Mouse (Mus musculus): ENCODE measurements around the gene Ugt1a10. TPM values are rescaled to one million over a fixed set of nuclear protein-coding genes. Genes with fewer than 3 reads are reported as not detected.

Ugt1a10 gene
- polyA plus RNA-seq, 1 experiment: not detected

GRCm38 (mm10) chr1:88246386-88246785 is 191.2 kb downstream of the Ugt1a10 start:
- Histone ChIP-seq H3K4me3 (ENCODE audit: insufficient read depth, low read length) (no peak overlapping the region), H3K4me1 (ENCODE audit: control insufficient read depth, insufficient read depth, low read length) (no peaks in the 10 kb centered on the region), H3K27ac (ENCODE audit: insufficient read depth, low read length) (no peak overlapping the region)
- TF ChIP-seq POLR2A (IDR thresholded peaks at IDR 0.05; ENCODE audit: extremely low read depth, insufficient read depth, low read length) (no peak), CTCF (IDR thresholded peaks at IDR 0.05; ENCODE audit: extremely low read depth, insufficient read depth, low read length) (no peak)

DNA sequence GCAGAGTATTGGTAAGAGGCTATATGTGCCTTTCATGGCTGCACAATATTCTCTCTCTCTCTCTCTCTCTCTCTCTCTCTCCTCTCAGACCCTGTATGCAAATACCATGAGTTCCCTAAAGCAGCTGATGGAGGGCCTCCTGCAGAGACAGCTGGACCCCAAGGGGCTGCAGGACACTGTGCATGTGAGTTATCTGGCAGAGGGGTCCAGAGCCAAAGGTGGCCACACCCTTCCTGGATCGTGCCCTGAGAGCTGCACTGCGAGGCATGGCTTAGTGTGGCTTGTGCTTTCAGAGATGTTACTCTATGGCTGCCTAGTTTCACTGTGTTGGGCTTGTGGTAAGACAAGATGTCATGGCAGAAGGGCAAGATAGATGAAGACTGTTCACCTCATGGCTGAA is 192.5 kb downstream of the Ugt1a10 start:
- no peak overlapping the region for H3K4me3 ChIP-seq (ENCODE audit: insufficient read depth, low read length)
- no peak overlapping the region for H3K27ac ChIP-seq (ENCODE audit: insufficient read depth, low read length)
- no peaks in the 10 kb centered on the region for H3K4me1 ChIP-seq (ENCODE audit: control insufficient read depth, insufficient read depth, low read length)
- no peak for TF ChIP-seq POLR2A (IDR thresholded peaks at IDR 0.05; ENCODE audit: extremely low read depth, insufficient read depth, low read length)

DNA sequence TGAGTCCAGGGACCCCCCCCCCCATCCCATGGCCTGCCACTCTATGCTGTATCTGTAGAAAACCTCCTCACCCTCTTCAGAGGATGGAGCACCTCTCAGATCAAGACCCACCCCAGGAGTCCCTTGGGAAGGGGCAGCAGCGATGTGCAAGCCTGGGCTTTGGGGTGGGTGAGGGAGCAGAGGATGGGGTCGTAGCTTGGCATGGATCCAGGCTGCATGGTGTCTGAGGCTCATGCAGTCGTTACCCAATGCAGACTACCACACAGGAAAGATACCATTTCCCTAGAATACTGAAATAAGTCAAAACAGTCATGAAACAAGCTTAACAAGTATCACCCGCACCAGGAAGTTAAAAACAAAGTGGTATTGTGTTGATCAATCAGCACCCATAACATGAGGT is 193.5 kb downstream of the Ugt1a10 start:
- Histone ChIP-seq H3K4me3 (ENCODE audit: insufficient read depth, low read length) (no peak overlapping the region), H3K4me1 (ENCODE audit: control insufficient read depth, insufficient read depth, low read length) (no peaks in the 10 kb centered on the region), H3K27ac (ENCODE audit: insufficient read depth, low read length) (no peak overlapping the region)
- TF ChIP-seq CTCF (IDR thresholded peaks at IDR 0.05; ENCODE audit: extremely low read depth, insufficient read depth, low read length) (no peak), POLR2A (IDR thresholded peaks at IDR 0.05; ENCODE audit: extremely low read depth, insufficient read depth, low read length) (no peak)

GRCm38 (mm10) chr1:88249596-88249995 is 194.4 kb downstream of the Ugt1a10 start:
- Histone ChIP-seq H3K4me1 (ENCODE audit: control insufficient read depth, insufficient read depth, low read length) (no peaks in the 10 kb centered on the region), H3K4me3 (ENCODE audit: insufficient read depth, low read length) (no peak overlapping the region), H3K27ac (ENCODE audit: insufficient read depth, low read length) (no peak overlapping the region)
- TF ChIP-seq POLR2A (IDR thresholded peaks at IDR 0.05; ENCODE audit: extremely low read depth, insufficient read depth, low read length): no peak
- TF ChIP-seq CTCF (IDR thresholded peaks at IDR 0.05; ENCODE audit: extremely low read depth, insufficient read depth, low read length): no peak

DNA sequence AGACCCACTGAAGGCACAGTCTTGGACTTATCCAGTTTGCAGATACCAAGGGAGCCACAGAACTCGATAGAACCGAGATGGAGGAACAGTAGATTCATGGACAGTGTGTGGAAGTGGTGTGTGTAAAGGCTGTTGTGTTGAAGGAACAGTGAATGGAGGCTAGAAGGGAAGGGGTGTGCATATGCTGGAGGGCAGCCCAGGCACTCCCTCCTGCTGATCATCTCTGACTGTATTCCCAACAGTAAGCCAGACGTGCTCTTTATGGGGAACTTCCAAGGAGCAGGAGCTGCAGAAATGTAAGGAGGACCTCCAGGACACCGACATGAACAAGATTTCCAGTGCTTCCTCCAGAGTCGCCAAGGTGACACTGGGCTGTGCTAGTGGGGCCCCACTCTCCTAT is 194.8 kb downstream of the Ugt1a10 start:
- H3K4me3 ChIP-seq (ENCODE audit: insufficient read depth, low read length): no peak overlapping the region
- H3K27ac ChIP-seq (ENCODE audit: insufficient read depth, low read length): no peak overlapping the region
- TF ChIP-seq POLR2A (IDR thresholded peaks at IDR 0.05; ENCODE audit: extremely low read depth, insufficient read depth, low read length) (no peak), CTCF (IDR thresholded peaks at IDR 0.05; ENCODE audit: extremely low read depth, insufficient read depth, low read length) (no peak)
- H3K4me1 ChIP-seq (ENCODE audit: control insufficient read depth, insufficient read depth, low read length): no peaks in the 10 kb centered on the region

GRCm38 (mm10) chr1:88253106-88253505 is 197.9 kb downstream of the Ugt1a10 start:
- H3K27ac ChIP-seq (ENCODE audit: insufficient read depth, low read length): no peak overlapping the region
- H3K4me3 ChIP-seq (ENCODE audit: insufficient read depth, low read length): no peak overlapping the region
- no peak for TF ChIP-seq CTCF (IDR thresholded peaks at IDR 0.05; ENCODE audit: extremely low read depth, insufficient read depth, low read length)
- no peak for TF ChIP-seq POLR2A (IDR thresholded peaks at IDR 0.05; ENCODE audit: extremely low read depth, insufficient read depth, low read length)
- no peaks in the 10 kb centered on the region for H3K4me1 ChIP-seq (ENCODE audit: control insufficient read depth, insufficient read depth, low read length)

DNA sequence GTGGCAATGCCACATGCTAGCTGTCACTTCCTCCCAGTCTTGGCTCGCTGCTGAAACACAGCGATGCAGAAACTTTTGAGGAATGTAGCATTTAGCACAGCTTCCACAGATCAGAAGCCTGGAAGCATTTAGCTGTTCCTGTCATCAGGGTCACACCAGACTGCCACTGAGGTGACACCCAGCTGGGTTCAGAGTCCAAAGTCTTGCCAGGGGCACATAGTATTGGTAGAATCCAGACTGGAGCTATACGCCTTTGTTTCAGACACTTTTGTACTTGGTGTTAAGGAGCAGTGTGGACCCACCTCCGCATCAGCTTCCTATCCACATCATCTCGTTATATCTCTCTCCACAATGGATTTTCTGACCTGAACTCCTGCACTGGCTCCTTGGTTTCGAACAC is 198.4 kb downstream of the Ugt1a10 start:
- H3K4me1 ChIP-seq (ENCODE audit: control insufficient read depth, insufficient read depth, low read length): no peaks in the 10 kb centered on the region
- H3K4me3 ChIP-seq (ENCODE audit: insufficient read depth, low read length): no peak overlapping the region
- TF ChIP-seq POLR2A (IDR thresholded peaks at IDR 0.05; ENCODE audit: extremely low read depth, insufficient read depth, low read length): no peak
- no peak for TF ChIP-seq CTCF (IDR thresholded peaks at IDR 0.05; ENCODE audit: extremely low read depth, insufficient read depth, low read length)
- no peak overlapping the region for H3K27ac ChIP-seq (ENCODE audit: insufficient read depth, low read length)

GRCm38 (mm10) chr1:88254793-88255465 is 199.7 kb downstream of the Ugt1a10 start:
- Histone ChIP-seq H3K4me3 (ENCODE audit: insufficient read depth, low read length) (no peak overlapping the region), H3K27ac (ENCODE audit: insufficient read depth, low read length) (no peak overlapping the region), H3K4me1 (ENCODE audit: control insufficient read depth, insufficient read depth, low read length) (no peaks in the 10 kb centered on the region)
- TF ChIP-seq CTCF (IDR thresholded peaks at IDR 0.05; ENCODE audit: extremely low read depth, insufficient read depth, low read length): no peak
- TF ChIP-seq POLR2A (IDR thresholded peaks at IDR 0.05; ENCODE audit: extremely low read depth, insufficient read depth, low read length): no peak

- Histone ChIP-seq H3K4me1 (ENCODE audit: control insufficient read depth, insufficient read depth, low read length) (no peaks in the 10 kb centered on the region), H3K4me3 (ENCODE audit: insufficient read depth, low read length) (no peak overlapping the region), H3K27ac (ENCODE audit: insufficient read depth, low read length) (no peak overlapping the region)
- TF ChIP-seq CTCF (IDR thresholded peaks at IDR 0.05; ENCODE audit: extremely low read depth, insufficient read depth, low read length) (no peak), POLR2A (IDR thresholded peaks at IDR 0.05; ENCODE audit: extremely low read depth, insufficient read depth, low read length) (no peak)
These were observed 200.3 kb downstream of the Ugt1a10 start for GRCm38 (mm10) chr1:88255466-88255857.

DNA sequence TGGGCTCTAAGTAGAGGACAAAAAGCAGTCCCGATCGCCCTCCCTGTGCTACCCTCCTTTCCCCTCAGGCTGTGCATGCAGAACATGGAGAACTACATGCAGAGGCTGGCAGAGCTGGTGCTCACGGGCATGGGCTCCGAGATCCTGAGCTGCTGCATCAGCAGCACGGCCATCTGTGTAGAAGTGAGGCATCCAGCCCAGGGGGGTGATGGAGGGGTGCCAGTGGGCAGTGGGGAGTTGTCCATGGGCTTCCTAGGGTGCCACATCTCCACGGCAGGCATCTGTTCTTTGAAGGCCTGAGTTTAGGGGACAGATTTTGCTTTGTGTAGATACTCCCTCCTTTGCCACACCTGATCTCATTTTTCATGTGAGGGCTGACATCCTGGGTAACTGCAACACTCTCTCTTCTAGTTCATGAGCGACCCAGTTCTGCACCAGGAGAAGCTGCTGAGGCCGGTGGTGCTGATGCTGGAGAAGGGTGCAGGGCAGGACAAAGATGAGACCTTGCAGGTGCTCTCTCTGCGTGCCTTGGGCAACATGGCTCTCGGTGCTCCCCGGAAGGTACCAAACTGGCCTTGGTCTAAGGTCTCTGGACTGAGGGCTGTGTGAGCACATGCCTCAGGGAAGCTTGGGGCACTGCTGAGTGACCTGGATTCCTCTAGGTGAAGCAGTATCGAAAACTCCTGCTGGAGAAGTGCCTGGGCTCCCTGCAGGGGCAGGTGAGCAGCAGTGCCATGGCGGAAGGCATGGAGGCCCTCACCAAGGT is 201.0 kb downstream of the Ugt1a10 start:
- TF ChIP-seq POLR2A (IDR thresholded peaks at IDR 0.05; ENCODE audit: extremely low read depth, insufficient read depth, low read length) (no peak), CTCF (IDR thresholded peaks at IDR 0.05; ENCODE audit: extremely low read depth, insufficient read depth, low read length) (no peak)
- no peak overlapping the region for H3K27ac ChIP-seq (ENCODE audit: insufficient read depth, low read length)

More for the DNA sequence above, 201.0 kb downstream of the Ugt1a10 start:
- Histone ChIP-seq H3K4me3 (ENCODE audit: insufficient read depth, low read length) (no peak overlapping the region), H3K4me1 (ENCODE audit: control insufficient read depth, insufficient read depth, low read length) (no peaks in the 10 kb centered on the region)
